Mouse (Mus musculus): ENCODE results near the gene Psmd4. TPM values are rescaled to one million over a fixed set of nuclear protein-coding genes. Genes with fewer than 3 reads are reported as not detected.
"Not testable (repeated sequence)": the region's sequence is repeated elsewhere in the genome, so short reads cannot be mapped to it uniquely, and the experiment has no call there.

Psmd4 gene
- polyA plus RNA-seq, 1 experiment from 2014 or later, result 261 TPM

- not testable (repeated sequence) for H3K27me3 ChIP-seq (ENCODE audit: control insufficient read depth, insufficient read depth, low read length); H3K27ac ChIP-seq (ENCODE audit: low read depth, low read length); H3K9me3 ChIP-seq (ENCODE audit: control insufficient read depth, low read length); H3K4me1 ChIP-seq (ENCODE audit: control insufficient read depth, insufficient read depth, low read length); H3K9ac ChIP-seq (ENCODE audit: low read depth, low read length); H3K4me3 ChIP-seq (ENCODE audit: low read length); H3K4me2 ChIP-seq (replicated peaks; ENCODE audit: low read depth, low read length); ATAC-seq (ENCODE audit: low FRiP score, low TSS enrichment)
- WGBS, result 76% methylated on average over 3 of the region's 3 CpGs
- peaks cover 35% of the 10 kb centered on the region for H3K36me3 ChIP-seq (ENCODE audit: control insufficient read depth, insufficient read depth, low read length)
Measured at GRCm38 (mm10) chr3:95029291-95029827, 13.1 kb downstream of the Psmd4 start.

- H3K27ac ChIP-seq (ENCODE audit: low read depth, low read length), result no peak overlapping the region
- H3K4me1 ChIP-seq (ENCODE audit: control insufficient read depth, insufficient read depth, low read length), result no peaks in the 10 kb centered on the region
- H3K9me3 ChIP-seq (ENCODE audit: control insufficient read depth, low read length), result no peaks in the 10 kb centered on the region
- H3K4me3 ChIP-seq (ENCODE audit: low read length), result no peak overlapping the region
- no peak overlapping the region for H3K9ac ChIP-seq (ENCODE audit: low read depth, low read length)
- no peaks in the 10 kb centered on the region for H3K27me3 ChIP-seq (ENCODE audit: control insufficient read depth, insufficient read depth, low read length)
- 80% methylated on average over 3 of the region's 3 CpGs for WGBS
- no peak overlapping the region for H3K4me2 ChIP-seq (replicated peaks; ENCODE audit: low read depth, low read length)
- peaks cover 28% of the 10 kb centered on the region for H3K36me3 ChIP-seq (ENCODE audit: control insufficient read depth, insufficient read depth, low read length)
- no peak for ATAC-seq (ENCODE audit: low FRiP score, low TSS enrichment)
Measured at GRCm38 (mm10) chr3:95028603-95029002, 13.8 kb downstream of the Psmd4 start.

DNA sequence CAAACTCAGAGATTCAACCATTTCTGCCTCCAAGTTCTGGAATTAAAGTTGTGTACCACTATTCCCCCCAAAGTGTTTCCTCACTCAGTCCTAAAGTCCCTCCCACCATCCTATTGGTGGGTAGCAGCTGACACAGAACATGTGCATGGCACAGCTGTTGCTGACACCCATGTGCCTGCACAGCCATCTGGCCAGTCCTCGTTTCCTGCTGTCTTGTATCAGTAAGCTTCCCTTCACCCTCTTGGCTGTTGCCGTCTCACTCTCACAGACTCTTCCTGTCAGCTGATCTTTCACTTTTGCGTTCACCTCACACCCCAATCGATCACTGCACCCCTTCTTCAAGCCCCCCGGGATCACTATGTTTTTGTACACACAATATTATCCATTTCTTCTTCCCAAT is 14.7 kb downstream of the Psmd4 start:
- no peak overlapping the region for H3K27ac ChIP-seq (ENCODE audit: low read depth, low read length)
- WGBS, result 41% methylated on average over 5 of the region's 5 CpGs
- H3K4me2 ChIP-seq (replicated peaks; ENCODE audit: low read depth, low read length), result no peak overlapping the region
- no peak overlapping the region for H3K4me3 ChIP-seq (ENCODE audit: low read length)
- H3K4me1 ChIP-seq (ENCODE audit: control insufficient read depth, insufficient read depth, low read length), result no peaks in the 10 kb centered on the region
- ATAC-seq (ENCODE audit: low FRiP score, low TSS enrichment), result peak; percentile 28; the same call in 1 of the 2 replicates
- no peak overlapping the region for H3K9ac ChIP-seq (ENCODE audit: low read depth, low read length)
- H3K9me3 ChIP-seq (ENCODE audit: control insufficient read depth, low read length), result no peaks in the 10 kb centered on the region
- no peaks in the 10 kb centered on the region for H3K27me3 ChIP-seq (ENCODE audit: control insufficient read depth, insufficient read depth, low read length)
- peaks cover 19% of the 10 kb centered on the region for H3K36me3 ChIP-seq (ENCODE audit: control insufficient read depth, insufficient read depth, low read length)

GRCm38 (mm10) chr3:95027057-95027645 is 15.3 kb downstream of the Psmd4 start:
- 38% methylated on average over 5 of the region's 5 CpGs for WGBS
- no peak; the same call in 1 of the 2 replicates for ATAC-seq (ENCODE audit: low FRiP score, low TSS enrichment)

DNA sequence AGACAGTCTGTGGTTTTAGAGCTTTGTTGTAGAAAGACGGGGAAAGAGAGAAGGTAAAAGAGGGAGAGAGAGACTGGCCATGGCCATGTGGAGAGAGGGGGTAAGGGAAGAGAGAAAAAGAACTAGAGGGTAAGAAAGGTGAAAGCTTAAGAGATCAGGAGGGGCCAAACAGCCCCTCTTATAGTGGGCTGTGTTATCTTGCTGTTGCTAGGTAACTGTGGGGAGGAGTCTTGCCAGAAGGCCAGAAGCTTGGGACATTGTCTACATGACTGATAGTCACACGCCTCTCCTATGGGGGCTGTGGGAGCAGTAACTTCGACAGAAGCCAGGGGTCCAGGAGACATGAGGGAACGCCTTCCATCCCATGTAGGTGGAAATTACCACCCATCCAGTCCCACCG is 17.2 kb downstream of the Psmd4 start:
- no peaks in the 10 kb centered on the region for H3K9me3 ChIP-seq (ENCODE audit: control insufficient read depth, low read length)
- H3K4me1 ChIP-seq (ENCODE audit: control insufficient read depth, insufficient read depth, low read length), result no peaks in the 10 kb centered on the region
- H3K9ac ChIP-seq (ENCODE audit: low read depth, low read length), result no peak overlapping the region
- H3K27me3 ChIP-seq (ENCODE audit: control insufficient read depth, insufficient read depth, low read length), result no peaks in the 10 kb centered on the region
- WGBS, result 58% methylated on average over 5 of the region's 5 CpGs
- H3K27ac ChIP-seq (ENCODE audit: low read depth, low read length), result no peak overlapping the region
- no peak overlapping the region for H3K4me3 ChIP-seq (ENCODE audit: low read length)
- H3K4me2 ChIP-seq (replicated peaks; ENCODE audit: low read depth, low read length), result no peak overlapping the region
- no peak for ATAC-seq (ENCODE audit: low FRiP score, low TSS enrichment)
- no peaks in the 10 kb centered on the region for H3K36me3 ChIP-seq (ENCODE audit: control insufficient read depth, insufficient read depth, low read length)

More at GRCm38 (mm10) chr3:95027057-95027645, 15.3 kb downstream of the Psmd4 start:
- no peaks in the 10 kb centered on the region for H3K27me3 ChIP-seq (ENCODE audit: control insufficient read depth, insufficient read depth, low read length)
- H3K9ac ChIP-seq (ENCODE audit: low read depth, low read length), result no peak overlapping the region
- H3K4me3 ChIP-seq (ENCODE audit: low read length), result no peak overlapping the region
- H3K27ac ChIP-seq (ENCODE audit: low read depth, low read length), result no peak overlapping the region
- H3K36me3 ChIP-seq (ENCODE audit: control insufficient read depth, insufficient read depth, low read length), result peaks cover 14% of the 10 kb centered on the region
- no peaks in the 10 kb centered on the region for H3K4me1 ChIP-seq (ENCODE audit: control insufficient read depth, insufficient read depth, low read length)
- H3K9me3 ChIP-seq (ENCODE audit: control insufficient read depth, low read length), result no peaks in the 10 kb centered on the region
- no peak overlapping the region for H3K4me2 ChIP-seq (replicated peaks; ENCODE audit: low read depth, low read length)

DNA sequence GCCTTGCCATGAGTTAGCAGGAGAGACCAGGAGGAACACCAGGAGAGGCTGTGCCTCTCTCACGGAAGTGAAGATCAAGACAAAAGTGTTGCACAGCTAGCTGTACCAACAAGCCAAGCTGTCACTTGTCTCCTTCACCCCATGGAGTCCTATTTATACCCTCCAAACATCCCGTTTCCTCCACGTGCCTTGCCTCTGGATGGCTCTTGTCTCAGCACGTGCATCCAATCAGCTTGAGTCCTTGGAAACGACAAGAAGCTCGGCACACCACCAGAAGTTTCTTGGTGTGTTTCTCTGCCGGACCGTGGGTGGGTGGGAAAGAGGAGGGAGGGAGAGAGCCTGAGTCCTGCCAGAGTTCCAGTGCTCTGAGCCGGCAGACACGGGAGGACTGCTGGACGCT is 17.9 kb downstream of the Psmd4 start:
- H3K4me1 ChIP-seq (ENCODE audit: control insufficient read depth, insufficient read depth, low read length), result no peaks in the 10 kb centered on the region
- H3K9ac ChIP-seq (ENCODE audit: low read depth, low read length), result no peak overlapping the region
- H3K4me3 ChIP-seq (ENCODE audit: low read length), result no peak overlapping the region
- no peak overlapping the region for H3K27ac ChIP-seq (ENCODE audit: low read depth, low read length)
- H3K27me3 ChIP-seq (ENCODE audit: control insufficient read depth, insufficient read depth, low read length), result no peaks in the 10 kb centered on the region
- WGBS, result 33% methylated on average over 11 of the region's 11 CpGs
- no peak for ATAC-seq (ENCODE audit: low FRiP score, low TSS enrichment)
- no peaks in the 10 kb centered on the region for H3K9me3 ChIP-seq (ENCODE audit: control insufficient read depth, low read length)
- H3K36me3 ChIP-seq (ENCODE audit: control insufficient read depth, insufficient read depth, low read length), result no peaks in the 10 kb centered on the region; the same call in 1 of the 2 replicates
- H3K4me2 ChIP-seq (replicated peaks; ENCODE audit: low read depth, low read length), result no peak overlapping the region

DNA sequence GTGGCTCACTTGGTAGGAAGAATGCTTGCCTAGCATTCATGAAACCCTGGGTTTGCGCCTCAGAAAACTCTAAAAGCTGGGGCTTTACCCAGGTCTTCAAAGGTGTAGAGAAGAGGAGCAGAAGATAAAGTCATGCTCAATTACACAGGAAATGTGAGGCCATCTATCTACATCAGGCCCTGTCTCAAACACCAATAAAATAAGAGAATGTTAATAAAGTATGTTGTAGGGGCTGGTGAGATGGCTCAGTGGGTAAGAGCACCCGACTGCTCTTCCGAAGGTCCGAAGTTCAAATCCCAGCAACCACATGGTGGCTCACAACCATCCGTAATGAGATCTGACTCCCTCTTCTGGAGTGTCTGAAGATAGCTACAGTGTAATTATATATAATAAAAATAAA is 21.5 kb downstream of the Psmd4 start:
- WGBS, result 92% methylated on average over 5 of the region's 5 CpGs
- not testable (repeated sequence) for H3K27me3 ChIP-seq (ENCODE audit: control insufficient read depth, insufficient read depth, low read length); H3K9me3 ChIP-seq (ENCODE audit: control insufficient read depth, low read length)

GRCm38 (mm10) chr3:95018741-95019140 is 23.7 kb downstream of the Psmd4 start:
- H3K4me2 ChIP-seq (replicated peaks; ENCODE audit: low read depth, low read length), result no peak overlapping the region
- WGBS, result 83% methylated on average over 2 of the region's 2 CpGs
- H3K27ac ChIP-seq (ENCODE audit: low read depth, low read length), result no peak overlapping the region
- H3K4me3 ChIP-seq (ENCODE audit: low read length), result no peak overlapping the region
- H3K9ac ChIP-seq (ENCODE audit: low read depth, low read length), result no peak overlapping the region
- peaks cover 11% of the 10 kb centered on the region for H3K4me1 ChIP-seq (ENCODE audit: control insufficient read depth, insufficient read depth, low read length)
- H3K9me3 ChIP-seq (ENCODE audit: control insufficient read depth, low read length), result no peaks in the 10 kb centered on the region
- H3K27me3 ChIP-seq (ENCODE audit: control insufficient read depth, insufficient read depth, low read length), result no peaks in the 10 kb centered on the region
- ATAC-seq (ENCODE audit: low FRiP score, low TSS enrichment), result no peak
- no peaks in the 10 kb centered on the region; the same call in 1 of the 2 replicates for H3K36me3 ChIP-seq (ENCODE audit: control insufficient read depth, insufficient read depth, low read length)

More for the DNA sequence above, 21.5 kb downstream of the Psmd4 start:
- H3K4me1 ChIP-seq (ENCODE audit: control insufficient read depth, insufficient read depth, low read length); H3K4me3 ChIP-seq (ENCODE audit: low read length); ATAC-seq (ENCODE audit: low FRiP score, low TSS enrichment); H3K4me2 ChIP-seq (replicated peaks; ENCODE audit: low read depth, low read length); H3K36me3 ChIP-seq (ENCODE audit: control insufficient read depth, insufficient read depth, low read length); H3K9ac ChIP-seq (ENCODE audit: low read depth, low read length); H3K27ac ChIP-seq (ENCODE audit: low read depth, low read length): not testable (repeated sequence)

DNA sequence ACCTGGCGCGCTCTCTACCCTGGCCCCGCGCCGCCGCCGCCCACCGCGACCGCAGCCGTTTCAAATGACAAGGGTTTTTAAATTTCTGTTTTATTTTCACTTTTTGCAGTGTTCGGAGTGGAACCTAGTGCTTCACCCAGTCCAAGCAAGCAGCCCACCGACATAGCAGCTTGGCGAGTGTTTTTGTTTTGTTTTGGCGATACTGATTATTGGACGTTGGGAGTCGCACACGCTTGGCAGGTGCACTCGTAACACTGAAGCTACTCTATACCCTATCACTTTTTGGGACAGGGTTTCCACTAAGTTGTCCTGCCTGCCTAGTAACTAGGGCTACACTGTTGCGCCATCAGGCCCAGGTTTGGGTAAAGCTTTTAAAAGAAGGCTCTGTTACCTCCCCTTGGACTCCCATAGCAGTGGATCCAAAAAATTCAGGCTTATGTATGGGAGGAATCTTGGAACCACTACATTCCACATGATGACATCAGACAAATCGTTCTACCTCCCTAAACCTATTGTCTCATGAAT is 25.8 kb downstream of the Psmd4 start:
- 4% methylated on average over 21 of the region's 21 CpGs for WGBS
- Histone ChIP-seq H3K27me3 (ENCODE audit: control insufficient read depth, insufficient read depth, low read length) (no peaks in the 10 kb centered on the region), H3K4me1 (ENCODE audit: control insufficient read depth, insufficient read depth, low read length) (peaks cover 18% of the 10 kb centered on the region), H3K4me2 (replicated peaks; ENCODE audit: low read depth, low read length) (peak overlapping the region; percentile 86), H3K36me3 (ENCODE audit: control insufficient read depth, insufficient read depth, low read length) (peaks cover 9% of the 10 kb centered on the region), H3K27ac (ENCODE audit: low read depth, low read length) (peak overlapping the region; percentile 99; the same call in 1 of the 2 replicates), H3K4me3 (ENCODE audit: low read length) (peak overlapping the region; percentile 68), H3K9ac (ENCODE audit: low read depth, low read length) (peak overlapping the region; percentile 80), H3K9me3 (ENCODE audit: control insufficient read depth, low read length) (no peaks in the 10 kb centered on the region)
- ATAC-seq (ENCODE audit: low FRiP score, low TSS enrichment), result no peak

Measured in kidney, embryonic 14.5 days (tissue).